In the genomic region with DNA sequence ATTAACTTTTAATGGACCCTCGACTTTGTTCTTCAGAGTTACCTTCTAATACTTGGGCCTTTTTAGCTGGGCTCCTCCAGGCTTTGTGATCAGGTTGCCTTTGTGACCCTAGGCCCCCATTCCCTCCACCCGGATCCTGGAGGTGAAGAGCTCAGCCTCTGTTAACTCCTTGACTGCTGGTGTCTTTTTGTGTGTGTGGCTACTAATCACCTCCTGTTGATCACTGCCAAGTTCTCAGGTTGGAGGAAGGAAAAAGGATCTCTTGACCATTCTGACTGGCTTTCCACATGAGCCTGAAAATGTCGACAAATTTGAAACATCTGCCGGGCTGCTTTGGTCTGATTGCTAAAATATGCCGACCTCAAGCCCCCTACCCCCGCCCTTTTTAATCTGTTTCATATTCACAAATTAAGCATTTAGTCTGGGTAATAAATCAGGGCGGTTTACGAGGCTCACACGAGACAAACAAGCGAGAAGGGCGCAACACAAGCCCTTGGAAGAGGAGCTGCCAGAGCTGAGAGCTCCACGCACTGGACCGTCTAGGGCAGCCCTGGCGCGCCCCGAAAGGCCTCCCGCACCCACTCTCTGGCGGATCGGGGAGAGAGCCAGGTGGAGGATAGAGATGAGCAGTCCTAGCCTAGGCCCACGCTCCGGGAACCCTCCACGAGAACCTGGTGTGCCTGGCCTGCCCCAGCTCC, we compare ENCODE assay signal across 8 mouse cellular contexts. TPM values are rescaled to one million over a fixed set of nuclear protein-coding genes. Genes with fewer than 3 reads are reported as not detected.
DNase-seq lines count a peak whose midpoint lies in the region; ATAC-seq and TF ChIP-seq lines count a peak whose summit lies in the region.

No protein-coding gene starts in this region.

- WGBS in forebrain, embryonic 15.5 days: 17% methylated on average over 21 of the region's 22 CpGs
- 22% methylated on average over 22 of the region's 22 CpGs for WGBS in liver, embryonic 13.5 days (ENCODE audit: insufficient replicate concordance)
- 37% methylated on average over 20 of the region's 22 CpGs for WGBS in stomach, postnatal 0 days

- H3K27ac ChIP-seq in forebrain, embryonic 15.5 days (replicated peaks): no peak overlapping the region
- no peak overlapping the region for H3K27ac ChIP-seq in liver, embryonic 13.5 days
- H3K27ac ChIP-seq in stomach, postnatal 0 days (replicated peaks): no peak overlapping the region
- no peak overlapping the region for H3K27ac ChIP-seq in left cerebral cortex, adult 2 months

- ATAC-seq in megakaryocyte, adult 5-6 weeks (ENCODE audit: poor library complexity, severe bottlenecking): no peak
- ATAC-seq in forebrain, embryonic 15.5 days (replicated peaks): no peak
- no peak for ATAC-seq in liver, embryonic 13.5 days (ENCODE audit: low read depth)
- ATAC-seq in stomach, postnatal 0 days (ENCODE audit: low FRiP score, low TSS enrichment): no peak
- ATAC-seq in erythroblast, adult 5-6 weeks (replicated peaks; ENCODE audit: low FRiP score, poor library complexity, severe bottlenecking): no peak

- H3K9me3 ChIP-seq in megakaryocyte, embryonic 14.5 days: no peaks in the 10 kb centered on the region
- H3K9me3 ChIP-seq in forebrain, embryonic 15.5 days: no peaks in the 10 kb centered on the region
- H3K9me3 ChIP-seq in liver, embryonic 13.5 days (replicated peaks): no peaks in the 10 kb centered on the region
- H3K9me3 ChIP-seq in stomach, postnatal 0 days (ENCODE audit: control insufficient read depth, low read length): no peaks in the 10 kb centered on the region

- TF ChIP-seq CTCF in stomach, postnatal 0 days (IDR thresholded peaks at IDR 0.05; ENCODE audit: low read depth): no peak
- TF ChIP-seq CTCF in left cerebral cortex, adult 2 months (IDR thresholded peaks at IDR 0.05): no peak

- peak overlapping the region; percentile 63 for H3K4me2 ChIP-seq in forebrain, embryonic 15.5 days (replicated peaks)
- peak overlapping the region; percentile 57 for H3K4me2 ChIP-seq in liver, embryonic 13.5 days
- H3K4me2 ChIP-seq in stomach, postnatal 0 days (replicated peaks; ENCODE audit: low read depth): peak overlapping the region; percentile 62

- H3K4me1 ChIP-seq in megakaryocyte, embryonic 14.5 days: peaks cover 76% of the 10 kb centered on the region
- H3K4me1 ChIP-seq in forebrain, embryonic 15.5 days: peaks cover 41% of the 10 kb centered on the region
- peaks cover 9% of the 10 kb centered on the region; the same call in 1 of the 2 replicates for H3K4me1 ChIP-seq in liver, embryonic 13.5 days (replicated peaks)
- no peaks in the 10 kb centered on the region for H3K4me1 ChIP-seq in stomach, postnatal 0 days (replicated peaks; ENCODE audit: control insufficient read depth, insufficient read depth)

- peak overlapping the region; percentile 92 for H3K4me3 ChIP-seq in megakaryocyte, embryonic 14.5 days (replicated peaks)
- H3K4me3 ChIP-seq in forebrain, embryonic 15.5 days: peak overlapping the region; percentile 65
- H3K4me3 ChIP-seq in liver, embryonic 13.5 days (replicated peaks): peak overlapping the region; percentile 50
- peak overlapping the region; percentile 51 for H3K4me3 ChIP-seq in stomach, postnatal 0 days (ENCODE audit: low read depth, low read length)
- H3K4me3 ChIP-seq in left cerebral cortex, adult 2 months: no peak overlapping the region

- H3K27me3 ChIP-seq in megakaryocyte, embryonic 14.5 days (replicated peaks): peaks cover 76% of the 10 kb centered on the region
- H3K27me3 ChIP-seq in forebrain, embryonic 15.5 days: peaks cover 30% of the 10 kb centered on the region; the same call in 1 of the 2 replicates
- peaks cover 91% of the 10 kb centered on the region for H3K27me3 ChIP-seq in liver, embryonic 13.5 days
- H3K27me3 ChIP-seq in stomach, postnatal 0 days (ENCODE audit: control insufficient read depth, insufficient read depth, low read length): no peaks in the 10 kb centered on the region

- DNase-seq in liver, embryonic 13.5 days: no peak
- no peak for DNase-seq in stomach, postnatal 0 days (ENCODE audit: low spot score)
- no peak for DNase-seq in left cerebral cortex, adult 2 months (ENCODE audit: extremely low spot score in 1 of 2, low spot score in 2 of 2)
- no peak for DNase-seq in thymus, adult 18-20 months

- intact Hi-C loops in left cerebral cortex, adult 2 months (cut with DNase I): no loop called here

- no peaks in the 10 kb centered on the region for H3K36me3 ChIP-seq in megakaryocyte, embryonic 14.5 days (replicated peaks; ENCODE audit: low read length)
- H3K36me3 ChIP-seq in forebrain, embryonic 15.5 days: no peaks in the 10 kb centered on the region
- no peaks in the 10 kb centered on the region for H3K36me3 ChIP-seq in liver, embryonic 13.5 days
- no peaks in the 10 kb centered on the region for H3K36me3 ChIP-seq in stomach, postnatal 0 days (ENCODE audit: control insufficient read depth, insufficient read depth, low read length)

- H3K9ac ChIP-seq in forebrain, embryonic 15.5 days (replicated peaks): peak overlapping the region; percentile 79
- peak overlapping the region; percentile 39; the same call in 1 of the 2 replicates for H3K9ac ChIP-seq in liver, embryonic 13.5 days
- no peak overlapping the region for H3K9ac ChIP-seq in stomach, postnatal 0 days (ENCODE audit: low read length)

- no peak for TF ChIP-seq EP300 in stomach, postnatal 0 days (optimal IDR thresholded peaks at IDR 0.05)

RNA-seq across cellular contexts. Expression of gene Bcor, which starts 33.6 kb away (rescaled TPM):
- 11.1 and 15.0 TPM in 2 replicates for polyA plus RNA-seq in megakaryocyte, embryonic 14.5 days (2012; ENCODE audit: insufficient read depth, low replicate concordance)
- total RNA-seq in megakaryocyte, adult 5-6 weeks (2015): 27.3 and 27.7 TPM in 2 replicates
- total RNA-seq in megakaryocyte, adult 5-6 weeks (2017): 24.7 and 27.9 TPM in 2 replicates
- polyA plus RNA-seq in forebrain, embryonic 15.5 days (2015; fragmentation: Nextera tagmentation; extraction: Ambion mirVana): 18.6 and 18.8 TPM in 2 replicates
- 3.8 and 4.2 TPM in 2 replicates for polyA plus RNA-seq in liver, embryonic 13.5 days (2015; fragmentation: Nextera tagmentation; extraction: Ambion mirVana)
- polyA plus RNA-seq in stomach, postnatal 0 days (2015; fragmentation: Nextera tagmentation; extraction: Ambion mirVana): 4.7 and 5.5 TPM in 2 replicates
- 10 to 100 TPM; 33.4 to 38.0 TPM for total RNA-seq in left cerebral cortex, adult 2 months (2021)
- total RNA-seq in erythroblast, adult 5-6 weeks (2015; ENCODE audit: low replicate concordance): 11.0 and 11.9 TPM in 2 replicates
- total RNA-seq in erythroblast, adult 5-6 weeks (2017; ENCODE audit: low replicate concordance): 8.7 and 9.8 TPM in 2 replicates
